In the genomic region with DNA sequence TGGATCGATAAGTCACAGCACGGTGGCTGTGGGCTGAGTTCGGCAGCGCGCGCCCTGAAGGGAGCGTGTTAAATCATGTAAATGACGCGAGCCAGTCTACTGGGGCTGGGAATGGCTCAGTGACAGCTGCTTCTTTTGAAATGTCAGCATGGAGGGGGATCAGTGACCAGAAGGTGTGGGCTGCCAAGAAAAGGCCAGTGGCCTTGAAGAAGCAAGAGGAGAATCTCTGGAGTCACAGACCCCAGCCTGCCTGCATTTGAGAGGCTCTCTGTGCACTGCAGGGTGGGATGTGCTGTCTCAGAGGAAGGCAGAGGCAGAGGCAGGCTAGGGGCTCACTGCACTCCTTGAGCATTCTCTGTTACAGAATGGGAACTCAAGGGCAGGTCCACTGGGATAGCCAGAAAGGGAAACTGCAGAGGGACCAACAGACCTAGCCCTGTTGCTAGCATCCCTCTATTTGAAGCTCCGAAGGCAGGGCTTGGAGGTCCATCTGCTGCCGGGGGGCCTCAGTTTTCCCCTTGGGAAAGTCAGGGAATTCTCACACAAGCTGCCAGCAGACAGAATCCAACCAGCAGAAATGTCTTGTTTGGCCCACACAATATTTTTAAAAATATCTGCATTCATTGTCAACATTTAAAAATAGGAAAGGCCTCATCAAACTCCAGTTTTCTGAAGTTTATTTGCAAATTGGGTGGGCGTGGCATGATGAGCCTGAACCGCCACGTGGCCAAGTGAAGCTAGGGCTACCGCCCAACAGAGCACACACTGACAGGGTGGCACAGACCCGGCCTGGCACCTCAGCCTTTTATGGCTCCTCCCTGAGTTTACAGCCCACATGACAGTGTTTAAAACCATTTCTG, we compare ENCODE assay signal across 9 mouse cellular contexts.
A peak's percentile ranks its signal among the peaks of the same experiment; 100 is the strongest.
DNase-seq lines count a peak whose midpoint lies in the region; ATAC-seq and TF ChIP-seq lines count a peak whose summit lies in the region.
"Had no signal": no experiment of that assay in that cellular context is flagged by ENCODE, and none has a peak within 500 bp of the region (broad histone marks: within the 10 kb centered on the region; RNA-seq: fewer than 3 reads in every experiment).

No protein-coding gene starts in this region.

- no peaks in the 10 kb centered on the region for H3K36me3 ChIP-seq in liver, adult 2 months (ENCODE audit: control insufficient read depth, insufficient read depth, low read length)
- H3K36me3 ChIP-seq in liver, postnatal 0 days (replicated peaks; ENCODE audit: insufficient read depth, low read length): no peaks in the 10 kb centered on the region
- H3K36me3 ChIP-seq in hindbrain, embryonic 15.5 days: no peaks in the 10 kb centered on the region

- 72% methylated on average over 16 of the region's 16 CpGs for WGBS in liver, adult 2 months
- WGBS in liver, postnatal 0 days (ENCODE audit: insufficient replicate concordance): 59% methylated on average over 16 of the region's 16 CpGs
- WGBS in hindbrain, embryonic 15.5 days: 38% methylated on average over 16 of the region's 16 CpGs

- no peaks in the 10 kb centered on the region for H3K9me3 ChIP-seq in liver, postnatal 0 days (ENCODE audit: low read length)
- H3K9me3 ChIP-seq in hindbrain, embryonic 15.5 days: no peaks in the 10 kb centered on the region

- TF ChIP-seq POLR2A in liver, adult 2 months (IDR thresholded peaks at IDR 0.05; ENCODE audit: extremely low read depth, insufficient read depth, low read length): no peak

- no peaks in the 10 kb centered on the region for H3K4me1 ChIP-seq in liver, adult 2 months (ENCODE audit: control insufficient read depth, insufficient read depth, low read length)
- no peaks in the 10 kb centered on the region for H3K4me1 ChIP-seq in liver, postnatal 0 days (ENCODE audit: insufficient read depth)
- H3K4me1 ChIP-seq in hindbrain, embryonic 15.5 days (replicated peaks): peaks cover 16% of the 10 kb centered on the region

- no peak for ATAC-seq in liver, postnatal 0 days
- ATAC-seq in hindbrain, embryonic 15.5 days (ENCODE audit: low FRiP score, low read depth): peak; percentile 34; the same call in 1 of the 2 replicates
- no peak for ATAC-seq in inflammation-experienced regulatory T-cells, adult 6 months

- no peaks in the 10 kb centered on the region for H3K79me2 ChIP-seq in liver, adult 2 months (ENCODE audit: control insufficient read depth, insufficient read depth, low read length)

- H3K9ac ChIP-seq in liver, adult 2 months (ENCODE audit: low read depth, low read length): no peak overlapping the region
- H3K9ac ChIP-seq in liver, postnatal 0 days (replicated peaks): no peak overlapping the region
- no peak overlapping the region for H3K9ac ChIP-seq in hindbrain, embryonic 15.5 days

- no peak overlapping the region for H3K4me3 ChIP-seq in liver, adult 2 months (ENCODE audit: insufficient read depth, low read depth, low read length)
- no peak overlapping the region for H3K4me3 ChIP-seq in liver, postnatal 0 days (ENCODE audit: low read depth, low read length)
- no peak overlapping the region for H3K4me3 ChIP-seq in hindbrain, embryonic 15.5 days

- TF ChIP-seq EP300 in liver, postnatal 0 days (IDR thresholded peaks at IDR 0.05; ENCODE audit: low read depth): no peak

- peak; percentile 69 to 81 for DNase-seq in adrenal gland, adult (ENCODE audit: inconsistent age in 2 of 2, low spot score in 1 of 2)
- no peak for DNase-seq in adrenal gland, postnatal 10 days
- peak; percentile 13 for DNase-seq in liver, adult 2 months (ENCODE audit: extremely low read depth, low read depth, low spot score)
- DNase-seq in liver, postnatal 0 days: no peak
- peak; percentile 44 for DNase-seq in retina, embryonic 14.5 days (ENCODE audit: low spot score)
- DNase-seq in spleen, adult 18-20 months: no peak
- DNase-seq: thymus, postnatal 36 days had no signal

- no peak for TF ChIP-seq CTCF in liver, adult 2 months (IDR thresholded peaks at IDR 0.05; ENCODE audit: low read depth, low read length)
- no peak for TF ChIP-seq CTCF in liver, postnatal 0 days (IDR thresholded peaks at IDR 0.05; ENCODE audit: low read depth)

- H3K4me2 ChIP-seq in liver, postnatal 0 days (ENCODE audit: low read depth, low read length): no peak overlapping the region
- H3K4me2 ChIP-seq in hindbrain, embryonic 15.5 days: no peak overlapping the region

- no peak overlapping the region for H3K27ac ChIP-seq in liver, adult 2 months (replicated peaks; ENCODE audit: insufficient read depth, low read depth, low read length)
- H3K27ac ChIP-seq in liver, postnatal 0 days (ENCODE audit: low read depth): no peak overlapping the region
- 0 out of 2 replicates have a peak overlapping the region, but pooled peaks have one; percentile 16 for H3K27ac ChIP-seq in hindbrain, embryonic 15.5 days (replicated peaks)

- no peaks in the 10 kb centered on the region for H3K27me3 ChIP-seq in liver, adult 2 months (ENCODE audit: control insufficient read depth, insufficient read depth, low read length)
- H3K27me3 ChIP-seq in liver, postnatal 0 days (ENCODE audit: insufficient read depth, low read length): no peaks in the 10 kb centered on the region
- H3K27me3 ChIP-seq in hindbrain, embryonic 15.5 days: no peaks in the 10 kb centered on the region

Comparison
In these comparisons a context has a peak if more than half of its experiments do, and no peak if none do; other contexts are left out.
1. DNase-seq: peak in adrenal gland, adult (2 of 2), liver, adult 2 months (single experiment) and retina, embryonic 14.5 days (single experiment); none in adrenal gland, postnatal 10 days (single experiment), liver, postnatal 0 days (single experiment) and spleen, adult 18-20 months (0 of 2).